Mouse (Mus musculus): Measurements from ENCODE around the gene Snx29. TPM values are rescaled to one million over a fixed set of nuclear protein-coding genes. Genes with fewer than 3 reads are reported as not detected.

Snx29 gene
- total and polyA plus RNA-seq, 2 experiments from 2014 or later, result 8.2 to 18.7 TPM

GRCm38 (mm10) chr16:11468533-11469179, 145.9 kb downstream of the Snx29 start:
- H3K27ac ChIP-seq, result no peak overlapping the region
- H3K4me3 ChIP-seq (ENCODE audit: low read length), result no peak overlapping the region
- no peaks in the 10 kb centered on the region for H3K27me3 ChIP-seq (ENCODE audit: insufficient read depth, low read length)
- H3K9me3 ChIP-seq (ENCODE audit: low read length), result no peaks in the 10 kb centered on the region
- no peak overlapping the region for H3K9ac ChIP-seq (replicated peaks; ENCODE audit: low read length)
- 59% methylated on average over 15 of the region's 15 CpGs for WGBS
- ATAC-seq, result peak; percentile 30; the same call in 1 of the 2 replicates
- DNase-seq (ENCODE audit: low spot score), result peak; percentile 89
- TF ChIP-seq CTCF (IDR thresholded peaks at IDR 0.05; ENCODE audit: low read depth), result peak; percentile 97
- H3K36me3 ChIP-seq (ENCODE audit: insufficient read depth, low read length), result no peaks in the 10 kb centered on the region
- peaks cover 12% of the 10 kb centered on the region for H3K4me1 ChIP-seq (ENCODE audit: insufficient read depth, low read length)
- H3K4me2 ChIP-seq (ENCODE audit: low read depth, low read length), result no peak overlapping the region

GRCm38 (mm10) chr16:11469491-11469890, 146.8 kb downstream of the Snx29 start:
- Histone ChIP-seq H3K27ac (no peak overlapping the region), H3K27me3 (ENCODE audit: insufficient read depth, low read length) (no peaks in the 10 kb centered on the region), H3K4me3 (ENCODE audit: low read length) (no peak overlapping the region), H3K4me1 (ENCODE audit: insufficient read depth, low read length) (peaks cover 17% of the 10 kb centered on the region), H3K9ac (replicated peaks; ENCODE audit: low read length) (no peak overlapping the region), H3K9me3 (ENCODE audit: low read length) (no peaks in the 10 kb centered on the region), H3K36me3 (ENCODE audit: insufficient read depth, low read length) (no peaks in the 10 kb centered on the region), H3K4me2 (ENCODE audit: low read depth, low read length) (no peak overlapping the region)
- no peak for DNase-seq (ENCODE audit: low spot score)
- ATAC-seq, result no peak
- no peak for TF ChIP-seq CTCF (IDR thresholded peaks at IDR 0.05; ENCODE audit: low read depth)
- 96% methylated on average over 3 of the region's 3 CpGs for WGBS

- ATAC-seq (no peak), DNase-seq (ENCODE audit: low spot score) (no peak)
- no peak for TF ChIP-seq CTCF (IDR thresholded peaks at IDR 0.05; ENCODE audit: low read depth)
- peaks cover 17% of the 10 kb centered on the region for H3K4me1 ChIP-seq (ENCODE audit: insufficient read depth, low read length)
- WGBS, result 75% methylated on average over 2 of the region's 2 CpGs
- no peak overlapping the region for H3K4me3 ChIP-seq (ENCODE audit: low read length)
- no peak overlapping the region for H3K9ac ChIP-seq (replicated peaks; ENCODE audit: low read length)
- no peaks in the 10 kb centered on the region for H3K9me3 ChIP-seq (ENCODE audit: low read length)
- H3K27me3 ChIP-seq (ENCODE audit: insufficient read depth, low read length), result no peaks in the 10 kb centered on the region
- H3K4me2 ChIP-seq (ENCODE audit: low read depth, low read length), result no peak overlapping the region
- H3K27ac ChIP-seq, result no peak overlapping the region
- H3K36me3 ChIP-seq (ENCODE audit: insufficient read depth, low read length), result no peaks in the 10 kb centered on the region
Observed at GRCm38 (mm10) chr16:11471246-11471645, 148.5 kb downstream of the Snx29 start.

DNA sequence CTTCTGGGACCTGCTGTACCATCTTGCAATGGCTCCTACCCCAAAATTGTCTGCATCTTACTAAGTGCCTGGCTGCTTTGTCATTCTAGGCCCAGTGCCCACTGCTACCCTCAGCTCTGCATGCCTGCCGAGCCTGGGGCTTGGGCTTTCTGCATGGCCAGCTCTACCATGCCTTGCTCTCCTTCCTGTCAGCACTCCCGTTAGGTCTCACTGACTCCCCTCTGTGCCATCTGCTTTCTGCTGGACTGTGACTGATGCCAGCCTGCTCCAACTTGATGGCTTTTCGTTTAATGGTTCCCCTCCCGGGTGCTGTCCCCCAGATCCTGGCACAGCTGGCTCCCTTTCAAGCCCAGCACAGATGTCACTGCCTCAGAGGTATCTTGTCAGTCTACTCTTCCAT, 150.1 kb downstream of the Snx29 start:
- H3K4me1 ChIP-seq (ENCODE audit: insufficient read depth, low read length), result peaks cover 17% of the 10 kb centered on the region
- no peak overlapping the region for H3K4me3 ChIP-seq (ENCODE audit: low read length)
- 31% methylated on average over 4 of the region's 4 CpGs for WGBS
- peak; percentile 74 for DNase-seq (ENCODE audit: low spot score)
- TF ChIP-seq CTCF (IDR thresholded peaks at IDR 0.05; ENCODE audit: low read depth), result no peak
- ATAC-seq, result peak; percentile 76
- H3K27ac ChIP-seq, result peak overlapping the region; percentile 32; the same call in 1 of the 2 replicates
- H3K9me3 ChIP-seq (ENCODE audit: low read length), result no peaks in the 10 kb centered on the region
- H3K36me3 ChIP-seq (ENCODE audit: insufficient read depth, low read length), result no peaks in the 10 kb centered on the region
- no peak overlapping the region for H3K9ac ChIP-seq (replicated peaks; ENCODE audit: low read length)
- H3K27me3 ChIP-seq (ENCODE audit: insufficient read depth, low read length), result no peaks in the 10 kb centered on the region
- H3K4me2 ChIP-seq (ENCODE audit: low read depth, low read length), result no peak overlapping the region

DNA sequence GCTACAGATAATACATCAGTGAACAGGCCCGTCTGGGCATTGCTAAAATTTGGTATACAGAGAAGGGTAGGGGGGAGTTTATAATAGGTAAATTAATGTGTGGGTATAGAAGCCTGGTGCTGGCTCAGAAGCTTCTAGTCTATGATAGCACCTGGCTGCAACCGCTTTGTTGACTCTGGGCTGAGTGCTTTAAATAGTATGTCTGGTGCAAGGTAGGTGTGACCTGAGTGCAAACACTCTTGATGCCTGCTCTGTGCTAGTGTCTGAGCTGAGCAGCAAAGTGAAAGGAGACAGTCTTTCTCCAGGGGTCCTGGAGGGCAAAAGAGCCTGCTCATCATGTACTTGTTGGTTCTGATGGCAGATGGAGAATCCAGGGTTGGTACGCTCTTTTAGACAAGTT, 150.8 kb downstream of the Snx29 start:
- no peak for TF ChIP-seq CTCF (IDR thresholded peaks at IDR 0.05; ENCODE audit: low read depth)
- DNase-seq (ENCODE audit: low spot score) (no peak), ATAC-seq (peak; percentile 11; the same call in 1 of the 2 replicates)
- H3K27ac ChIP-seq, result 0 out of 2 replicates have a peak overlapping the region, but pooled peaks have one; percentile 32
- H3K27me3 ChIP-seq (ENCODE audit: insufficient read depth, low read length), result no peaks in the 10 kb centered on the region
- WGBS, result 71% methylated on average over 3 of the region's 3 CpGs
- peaks cover 17% of the 10 kb centered on the region for H3K4me1 ChIP-seq (ENCODE audit: insufficient read depth, low read length)
- H3K9ac ChIP-seq (replicated peaks; ENCODE audit: low read length), result no peak overlapping the region
- H3K4me3 ChIP-seq (ENCODE audit: low read length), result no peak overlapping the region
- H3K4me2 ChIP-seq (ENCODE audit: low read depth, low read length), result no peak overlapping the region
- no peaks in the 10 kb centered on the region for H3K9me3 ChIP-seq (ENCODE audit: low read length)
- H3K36me3 ChIP-seq (ENCODE audit: insufficient read depth, low read length), result no peaks in the 10 kb centered on the region

- Histone ChIP-seq H3K36me3 (ENCODE audit: insufficient read depth, low read length) (no peaks in the 10 kb centered on the region), H3K9me3 (ENCODE audit: low read length) (no peaks in the 10 kb centered on the region), H3K9ac (replicated peaks; ENCODE audit: low read length) (no peak overlapping the region), H3K27ac (no peak overlapping the region), H3K27me3 (ENCODE audit: insufficient read depth, low read length) (no peaks in the 10 kb centered on the region), H3K4me2 (ENCODE audit: low read depth, low read length) (no peak overlapping the region), H3K4me3 (ENCODE audit: low read length) (no peak overlapping the region), H3K4me1 (ENCODE audit: insufficient read depth, low read length) (peaks cover 17% of the 10 kb centered on the region)
- no peak for DNase-seq (ENCODE audit: low spot score)
- ATAC-seq, result no peak
- whole genome bisulfite sequencing, result 77% methylated on average over 6 of the region's 6 CpGs
- TF ChIP-seq CTCF (IDR thresholded peaks at IDR 0.05; ENCODE audit: low read depth), result no peak
Observed at GRCm38 (mm10) chr16:11473893-11474505, 151.3 kb downstream of the Snx29 start.
